Mouse (Mus musculus): Measurements from ENCODE around the gene Cplx2. TPM values are rescaled to one million over a fixed set of nuclear protein-coding genes. Genes with fewer than 3 reads are reported as not detected.

Cplx2 gene
- polyA plus RNA-seq, 1 experiment from 2014 or later = 4.0 TPM

DNA sequence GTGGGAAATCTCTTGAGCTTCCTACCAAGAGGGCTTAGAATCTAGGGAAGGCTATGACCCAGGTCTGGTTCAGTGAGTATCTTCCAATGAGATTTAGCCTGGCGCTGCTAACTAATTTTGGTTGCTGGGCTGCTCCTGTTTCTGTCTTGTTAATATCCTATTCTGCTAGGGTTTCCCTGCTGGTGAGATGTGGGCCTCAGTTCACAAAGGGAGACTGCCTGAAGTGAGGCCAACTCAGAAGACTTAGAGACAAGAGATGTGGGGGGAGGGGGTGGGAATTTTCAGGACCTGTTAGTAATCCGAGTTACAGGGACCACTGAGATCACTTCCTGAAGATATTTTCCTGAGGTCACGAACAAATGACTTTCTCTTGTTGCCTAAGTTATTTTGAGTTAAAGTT, 33.1 kb downstream of the Cplx2 start:
- H3K9ac ChIP-seq (ENCODE audit: low read length) = no peak overlapping the region
- peaks cover 10% of the 10 kb centered on the region; the same call in 1 of the 2 replicates for H3K4me1 ChIP-seq (ENCODE audit: control insufficient read depth, insufficient read depth, low read length)
- no peak for ATAC-seq (ENCODE audit: insufficient read depth, low FRiP score)
- H3K9me3 ChIP-seq (replicated peaks; ENCODE audit: control insufficient read depth, low read length) = no peaks in the 10 kb centered on the region; the same call in 1 of the 2 replicates
- 65% methylated on average over 3 of the region's 3 CpGs for WGBS
- peak overlapping the region; percentile 57; the same call in 1 of the 2 replicates for H3K27ac ChIP-seq (ENCODE audit: low read length)
- no peaks in the 10 kb centered on the region for H3K27me3 ChIP-seq (ENCODE audit: control insufficient read depth, insufficient read depth, low read length)
- H3K36me3 ChIP-seq (ENCODE audit: control insufficient read depth, insufficient read depth, low read length) = no peaks in the 10 kb centered on the region
- no peak overlapping the region for H3K4me3 ChIP-seq (replicated peaks; ENCODE audit: low read length)
- H3K4me2 ChIP-seq (ENCODE audit: low read depth, low read length) = no peak overlapping the region

DNA sequence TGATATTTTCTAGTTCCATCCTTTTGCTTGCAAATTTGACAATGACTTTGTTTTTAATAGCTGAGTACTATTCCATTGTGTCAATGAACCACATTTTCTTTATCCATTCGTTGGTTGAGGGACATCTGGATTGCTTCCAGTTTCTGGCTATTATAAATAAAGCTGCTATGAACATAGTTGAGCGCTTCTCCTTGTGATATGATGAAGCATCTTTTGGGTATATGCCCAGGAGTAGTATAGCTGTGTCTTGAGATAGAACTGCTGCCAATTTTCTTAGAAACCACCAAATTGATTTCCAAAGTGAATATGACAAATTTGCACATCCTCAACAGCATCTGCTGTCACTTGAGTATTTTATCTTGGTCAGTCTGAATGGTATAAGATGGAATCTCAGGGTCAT, 34.7 kb downstream of the Cplx2 start:
- Histone ChIP-seq H3K36me3 (ENCODE audit: control insufficient read depth, insufficient read depth, low read length) (no peaks in the 10 kb centered on the region), H3K4me3 (replicated peaks; ENCODE audit: low read length) (no peak overlapping the region), H3K27me3 (ENCODE audit: control insufficient read depth, insufficient read depth, low read length) (no peaks in the 10 kb centered on the region), H3K9me3 (replicated peaks; ENCODE audit: control insufficient read depth, low read length) (no peaks in the 10 kb centered on the region; the same call in 1 of the 2 replicates), H3K9ac (ENCODE audit: low read length) (no peak overlapping the region), H3K4me1 (ENCODE audit: control insufficient read depth, insufficient read depth, low read length) (peaks cover 10% of the 10 kb centered on the region; the same call in 1 of the 2 replicates), H3K4me2 (ENCODE audit: low read depth, low read length) (no peak overlapping the region), H3K27ac (ENCODE audit: low read length) (no peak overlapping the region)
- WGBS = 60% methylated on average over 2 of the region's 2 CpGs
- ATAC-seq (ENCODE audit: insufficient read depth, low FRiP score) = no peak

DNA sequence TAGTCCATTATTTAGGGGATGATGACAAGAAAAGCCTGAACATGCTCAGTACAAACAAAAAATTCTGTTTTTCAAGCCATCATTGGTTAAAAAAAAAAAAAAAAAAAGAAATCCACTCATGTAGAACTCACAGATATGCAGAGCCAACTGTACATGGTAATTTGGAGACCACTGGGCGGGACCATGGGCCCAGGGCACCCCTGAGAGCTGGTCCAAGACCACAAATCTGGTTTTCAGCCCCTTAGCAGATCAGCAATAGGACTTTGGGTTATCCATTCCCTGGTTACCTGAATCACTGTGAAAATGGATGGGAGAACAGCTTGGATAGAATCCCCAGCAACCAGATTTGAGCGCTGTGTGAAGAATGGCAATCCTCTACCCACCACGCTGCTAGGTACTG, 40.5 kb downstream of the Cplx2 start:
- WGBS = 87% methylated on average over 3 of the region's 3 CpGs
- no peak for ATAC-seq (ENCODE audit: insufficient read depth, low FRiP score)
- Histone ChIP-seq H3K27me3 (ENCODE audit: control insufficient read depth, insufficient read depth, low read length) (no peaks in the 10 kb centered on the region), H3K27ac (ENCODE audit: low read length) (no peak overlapping the region), H3K36me3 (ENCODE audit: control insufficient read depth, insufficient read depth, low read length) (no peaks in the 10 kb centered on the region), H3K9me3 (replicated peaks; ENCODE audit: control insufficient read depth, low read length) (no peaks in the 10 kb centered on the region), H3K9ac (ENCODE audit: low read length) (no peak overlapping the region), H3K4me2 (ENCODE audit: low read depth, low read length) (no peak overlapping the region), H3K4me1 (ENCODE audit: control insufficient read depth, insufficient read depth, low read length) (peaks cover 11% of the 10 kb centered on the region), H3K4me3 (replicated peaks; ENCODE audit: low read length) (no peak overlapping the region)

DNA sequence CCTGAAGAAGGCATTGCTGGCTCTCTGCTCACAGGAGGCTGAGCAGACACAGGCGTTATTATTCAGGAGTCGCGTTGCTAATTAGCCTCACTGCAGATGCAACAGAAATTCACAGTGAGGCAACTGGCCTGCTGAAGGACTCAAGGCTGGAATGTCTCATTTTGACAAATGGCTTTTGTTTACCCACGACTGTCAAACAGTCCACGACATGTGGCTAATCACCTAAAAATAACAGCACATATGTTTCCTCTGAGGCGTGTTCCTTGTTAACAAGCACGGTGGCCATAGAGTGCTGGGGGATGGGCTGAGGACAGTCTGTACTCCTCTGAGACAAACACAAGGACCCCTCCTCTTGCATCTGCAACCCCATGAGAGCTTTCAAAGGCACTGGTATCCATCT, 41.1 kb downstream of the Cplx2 start:
- 0 out of 2 replicates have a peak, but pooled peaks have one; percentile 50 for ATAC-seq (ENCODE audit: insufficient read depth, low FRiP score)
- no peak overlapping the region for H3K9ac ChIP-seq (ENCODE audit: low read length)
- H3K4me3 ChIP-seq (replicated peaks; ENCODE audit: low read length) = no peak overlapping the region
- no peaks in the 10 kb centered on the region for H3K36me3 ChIP-seq (ENCODE audit: control insufficient read depth, insufficient read depth, low read length)
- 18% methylated on average over 7 of the region's 7 CpGs for WGBS
- H3K4me1 ChIP-seq (ENCODE audit: control insufficient read depth, insufficient read depth, low read length) = peaks cover 11% of the 10 kb centered on the region
- no peaks in the 10 kb centered on the region for H3K9me3 ChIP-seq (replicated peaks; ENCODE audit: control insufficient read depth, low read length)
- H3K27ac ChIP-seq (ENCODE audit: low read length) = no peak overlapping the region
- no peaks in the 10 kb centered on the region for H3K27me3 ChIP-seq (ENCODE audit: control insufficient read depth, insufficient read depth, low read length)
- H3K4me2 ChIP-seq (ENCODE audit: low read depth, low read length) = no peak overlapping the region

DNA sequence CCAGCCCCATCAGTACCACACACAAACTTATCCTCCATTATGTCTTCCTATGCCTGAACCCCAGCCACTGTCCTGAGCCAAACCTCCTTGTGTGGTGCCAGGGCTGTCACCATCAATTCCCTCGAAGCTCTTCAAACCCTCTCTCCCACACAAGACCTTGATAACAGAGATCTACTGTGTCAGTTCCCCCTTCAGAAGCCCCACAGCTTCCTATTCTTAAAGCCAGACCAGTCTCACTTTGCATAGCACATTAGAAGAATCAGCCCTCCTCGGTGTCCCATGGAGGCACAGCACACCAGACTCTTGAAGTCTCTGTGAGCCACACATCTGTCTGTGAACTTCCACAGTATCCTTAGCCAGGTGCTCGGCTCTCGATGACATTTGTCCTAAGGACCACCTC, 41.6 kb downstream of the Cplx2 start:
- no peak overlapping the region for H3K4me3 ChIP-seq (replicated peaks; ENCODE audit: low read length)
- H3K9ac ChIP-seq (ENCODE audit: low read length) = no peak overlapping the region
- no peaks in the 10 kb centered on the region for H3K36me3 ChIP-seq (ENCODE audit: control insufficient read depth, insufficient read depth, low read length)
- H3K4me1 ChIP-seq (ENCODE audit: control insufficient read depth, insufficient read depth, low read length) = peaks cover 11% of the 10 kb centered on the region
- H3K9me3 ChIP-seq (replicated peaks; ENCODE audit: control insufficient read depth, low read length) = no peaks in the 10 kb centered on the region
- H3K4me2 ChIP-seq (ENCODE audit: low read depth, low read length) = no peak overlapping the region
- ATAC-seq (ENCODE audit: insufficient read depth, low FRiP score) = no peak
- no peaks in the 10 kb centered on the region for H3K27me3 ChIP-seq (ENCODE audit: control insufficient read depth, insufficient read depth, low read length)
- 70% methylated on average over 4 of the region's 4 CpGs for WGBS
- no peak overlapping the region for H3K27ac ChIP-seq (ENCODE audit: low read length)

DNA sequence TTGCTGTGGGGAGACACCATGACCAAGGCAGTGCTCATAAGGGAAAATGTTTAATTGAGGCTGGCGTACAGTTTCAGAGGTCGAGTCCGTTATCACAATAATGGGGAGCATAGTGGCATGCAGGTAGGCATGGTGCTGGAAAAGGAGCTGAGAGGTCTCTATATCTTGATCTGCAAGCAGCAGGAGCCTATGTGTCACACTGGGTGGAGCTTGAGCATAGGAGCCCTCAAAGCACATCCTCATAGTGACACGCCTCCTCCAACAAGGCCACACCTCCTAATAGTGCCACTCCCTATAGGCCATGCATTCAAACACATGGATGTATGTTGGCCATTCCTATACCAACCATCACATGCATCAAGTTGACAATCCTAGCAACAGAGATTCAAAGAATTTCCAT, 43.9 kb downstream of the Cplx2 start:
- H3K4me1 ChIP-seq (ENCODE audit: control insufficient read depth, insufficient read depth, low read length) = peaks cover 11% of the 10 kb centered on the region
- H3K36me3 ChIP-seq (ENCODE audit: control insufficient read depth, insufficient read depth, low read length) = no peaks in the 10 kb centered on the region
- no peak overlapping the region for H3K9ac ChIP-seq (ENCODE audit: low read length)
- H3K4me2 ChIP-seq (ENCODE audit: low read depth, low read length) = no peak overlapping the region
- ATAC-seq (ENCODE audit: insufficient read depth, low FRiP score) = no peak
- no peak overlapping the region for H3K4me3 ChIP-seq (replicated peaks; ENCODE audit: low read length)
- WGBS = 91% methylated on average over 4 of the region's 4 CpGs
- no peaks in the 10 kb centered on the region for H3K27me3 ChIP-seq (ENCODE audit: control insufficient read depth, insufficient read depth, low read length)
- H3K27ac ChIP-seq (ENCODE audit: low read length) = no peak overlapping the region
- H3K9me3 ChIP-seq (replicated peaks; ENCODE audit: control insufficient read depth, low read length) = no peaks in the 10 kb centered on the region

DNA sequence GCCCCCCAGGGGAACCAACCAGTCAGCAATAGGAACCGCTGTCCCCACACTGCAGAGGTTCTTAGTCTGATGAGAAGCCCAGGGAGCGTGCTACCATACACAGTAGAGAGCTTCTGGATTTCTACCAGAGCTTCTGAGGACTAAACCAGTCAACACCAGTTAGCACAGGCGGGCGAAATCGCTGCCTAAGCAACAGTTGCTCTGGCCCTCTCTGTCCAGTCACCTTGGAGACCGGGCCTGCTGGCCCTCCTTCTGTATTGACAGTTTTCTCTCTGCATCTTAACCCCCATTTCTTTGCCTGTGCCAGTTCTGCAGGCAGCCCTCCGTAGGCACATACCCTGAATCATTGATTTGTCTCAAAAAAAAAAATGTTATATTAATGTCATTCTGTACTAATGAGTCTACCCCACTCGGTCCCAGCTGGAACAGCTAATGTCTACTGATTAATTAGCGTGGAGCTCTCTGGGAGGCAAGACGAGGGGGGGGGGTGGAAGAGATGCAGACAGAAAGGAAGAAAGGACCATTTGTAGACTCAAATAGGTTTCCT, 47.7 kb downstream of the Cplx2 start:
- no peaks in the 10 kb centered on the region for H3K36me3 ChIP-seq (ENCODE audit: control insufficient read depth, insufficient read depth, low read length)
- H3K4me2 ChIP-seq (ENCODE audit: low read depth, low read length) = no peak overlapping the region
- no peak overlapping the region for H3K27ac ChIP-seq (ENCODE audit: low read length)
- peaks cover 3% of the 10 kb centered on the region; the same call in 1 of the 2 replicates for H3K9me3 ChIP-seq (replicated peaks; ENCODE audit: control insufficient read depth, low read length)
- H3K4me1 ChIP-seq (ENCODE audit: control insufficient read depth, insufficient read depth, low read length) = no peaks in the 10 kb centered on the region
- H3K27me3 ChIP-seq (ENCODE audit: control insufficient read depth, insufficient read depth, low read length) = no peaks in the 10 kb centered on the region
- H3K4me3 ChIP-seq (replicated peaks; ENCODE audit: low read length) = no peak overlapping the region
- WGBS = 63% methylated on average over 10 of the region's 10 CpGs
- no peak overlapping the region for H3K9ac ChIP-seq (ENCODE audit: low read length)
- no peak for ATAC-seq (ENCODE audit: insufficient read depth, low FRiP score)

DNA sequence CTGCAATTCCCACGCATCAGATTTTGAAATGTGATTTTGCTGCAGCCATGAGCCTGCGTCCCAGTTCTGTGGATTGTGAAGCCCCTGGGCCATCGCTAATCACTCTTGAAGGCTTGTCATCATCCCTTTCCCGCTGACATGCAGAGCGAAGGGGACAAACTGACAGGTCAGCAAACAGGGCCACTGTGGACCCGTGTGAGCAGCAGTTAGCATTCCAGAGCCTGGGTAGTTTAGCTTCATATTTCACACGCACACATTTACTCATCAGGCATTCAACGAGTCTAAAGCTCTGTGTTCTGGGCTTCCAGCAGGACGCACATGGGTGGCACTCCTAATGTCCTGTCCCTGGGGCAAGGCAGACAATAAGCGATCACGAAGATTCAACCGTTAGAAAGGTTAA, 49.1 kb downstream of the Cplx2 start:
- Histone ChIP-seq H3K27ac (ENCODE audit: low read length) (no peak overlapping the region), H3K9ac (ENCODE audit: low read length) (no peak overlapping the region), H3K4me3 (replicated peaks; ENCODE audit: low read length) (no peak overlapping the region), H3K36me3 (ENCODE audit: control insufficient read depth, insufficient read depth, low read length) (no peaks in the 10 kb centered on the region), H3K4me2 (ENCODE audit: low read depth, low read length) (no peak overlapping the region), H3K9me3 (replicated peaks; ENCODE audit: control insufficient read depth, low read length) (peaks cover 3% of the 10 kb centered on the region; the same call in 1 of the 2 replicates), H3K4me1 (ENCODE audit: control insufficient read depth, insufficient read depth, low read length) (peaks cover 11% of the 10 kb centered on the region; the same call in 1 of the 2 replicates), H3K27me3 (ENCODE audit: control insufficient read depth, insufficient read depth, low read length) (no peaks in the 10 kb centered on the region)
- WGBS = 75% methylated on average over 12 of the region's 12 CpGs
- ATAC-seq (ENCODE audit: insufficient read depth, low FRiP score) = no peak

DNA sequence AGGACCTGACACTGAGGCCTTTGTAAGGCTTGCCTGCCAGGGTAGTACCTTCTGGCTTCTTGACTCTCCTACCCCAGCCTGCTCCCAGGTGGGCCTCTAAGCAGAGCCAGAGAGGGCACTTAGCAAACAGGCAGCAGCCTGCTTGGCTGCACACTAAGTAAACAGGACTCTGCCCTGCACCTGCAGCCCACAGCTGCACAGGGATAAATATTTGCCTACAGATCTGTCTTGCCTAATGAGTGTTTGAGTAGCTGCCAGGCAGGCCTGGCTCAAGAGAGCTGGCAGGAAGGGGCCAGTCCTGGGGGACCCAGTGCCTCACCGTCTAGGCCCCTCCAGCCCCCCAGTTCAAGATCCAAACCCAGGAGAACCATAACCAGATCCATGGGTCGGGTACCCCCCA, 54.1 kb downstream of the Cplx2 start:
- WGBS = 24% methylated on average over 2 of the region's 2 CpGs
- peak overlapping the region; percentile 36; the same call in 1 of the 2 replicates for H3K9ac ChIP-seq (ENCODE audit: low read length)
- ATAC-seq (ENCODE audit: insufficient read depth, low FRiP score) = peak; percentile 97
- no peaks in the 10 kb centered on the region for H3K36me3 ChIP-seq (ENCODE audit: control insufficient read depth, insufficient read depth, low read length)
- H3K9me3 ChIP-seq (replicated peaks; ENCODE audit: control insufficient read depth, low read length) = peaks cover 3% of the 10 kb centered on the region; the same call in 1 of the 2 replicates
- H3K4me2 ChIP-seq (ENCODE audit: low read depth, low read length) = peak overlapping the region; percentile 1; the same call in 1 of the 2 replicates
- no peaks in the 10 kb centered on the region for H3K27me3 ChIP-seq (ENCODE audit: control insufficient read depth, insufficient read depth, low read length)
- peak overlapping the region; percentile 91 for H3K27ac ChIP-seq (ENCODE audit: low read length)
- no peak overlapping the region for H3K4me3 ChIP-seq (replicated peaks; ENCODE audit: low read length)
- peaks cover 20% of the 10 kb centered on the region; the same call in 1 of the 2 replicates for H3K4me1 ChIP-seq (ENCODE audit: control insufficient read depth, insufficient read depth, low read length)

Data from stomach, embryonic 16.5 days (tissue).